Mouse (Mus musculus): ENCODE data around the gene Sptlc2.
"Not testable (repeated sequence)": the region's sequence is repeated elsewhere in the genome, so short reads cannot be mapped to it uniquely, and the experiment has no call there.

Gene Sptlc2

DNA sequence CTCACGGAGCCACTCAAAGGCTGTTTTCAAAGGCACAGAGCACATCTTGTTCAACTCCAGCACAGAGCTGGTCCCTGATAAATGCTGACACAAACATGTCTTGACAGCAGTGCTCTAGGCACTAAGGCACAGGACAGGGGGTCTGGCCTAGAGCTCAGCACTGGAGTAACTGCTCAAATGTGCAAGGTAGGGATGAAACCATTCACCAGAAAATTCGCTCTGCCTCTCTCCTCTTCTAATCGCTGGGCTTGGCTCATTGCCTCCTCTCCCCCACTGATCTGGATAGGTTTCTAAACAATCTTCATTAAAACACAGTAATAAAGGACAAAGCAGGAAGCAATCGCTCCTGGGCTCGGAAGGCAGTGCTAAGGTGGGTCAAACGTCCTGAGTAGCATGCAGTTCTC is 57.1 kb downstream of the Sptlc2 start:
- DNase-seq (ENCODE audit: low spot score in 2 of 2) = no peak

DNA sequence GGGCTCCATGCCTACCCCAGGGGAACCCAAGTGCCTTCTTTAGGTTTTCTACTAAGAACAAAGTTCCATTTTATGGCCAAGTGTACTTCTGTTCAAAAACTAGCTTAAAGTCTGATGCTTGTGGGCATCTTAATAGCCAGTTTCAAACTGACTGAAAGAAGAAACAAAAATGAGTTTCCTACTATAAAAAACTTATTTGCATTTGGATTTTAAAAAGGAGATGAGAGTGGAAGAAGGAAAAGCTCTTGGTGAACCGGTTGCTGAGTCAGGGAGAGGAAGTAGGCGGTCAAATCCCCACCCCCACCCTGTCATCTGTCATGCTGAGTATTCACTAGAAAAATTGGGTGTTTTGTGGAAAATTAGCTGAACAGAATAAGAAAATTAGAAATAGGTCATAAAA is 57.9 kb downstream of the Sptlc2 start:
- no peak for DNase-seq (ENCODE audit: low spot score in 2 of 2)

DNA sequence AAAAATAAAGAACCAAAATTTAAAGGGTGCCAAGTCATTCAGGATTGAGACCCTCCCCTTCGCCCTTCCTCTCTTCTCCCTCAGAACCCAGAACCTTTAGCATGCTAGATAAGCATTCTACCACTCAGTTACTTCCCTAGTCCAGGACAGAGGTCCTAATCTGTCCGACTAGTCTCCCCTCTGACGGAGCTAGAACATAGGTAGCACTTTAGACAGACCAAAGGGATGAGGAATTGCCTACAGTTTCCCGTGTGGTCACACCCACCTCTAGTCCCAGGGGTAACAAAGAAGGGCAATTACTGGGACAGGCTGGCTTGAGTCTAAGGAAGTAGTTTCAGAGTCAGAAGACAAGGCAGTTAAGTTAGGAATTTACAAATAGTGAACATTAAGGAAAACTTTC is 60.1 kb downstream of the Sptlc2 start:
- DNase-seq (ENCODE audit: low spot score in 2 of 2) = no peak

DNA sequence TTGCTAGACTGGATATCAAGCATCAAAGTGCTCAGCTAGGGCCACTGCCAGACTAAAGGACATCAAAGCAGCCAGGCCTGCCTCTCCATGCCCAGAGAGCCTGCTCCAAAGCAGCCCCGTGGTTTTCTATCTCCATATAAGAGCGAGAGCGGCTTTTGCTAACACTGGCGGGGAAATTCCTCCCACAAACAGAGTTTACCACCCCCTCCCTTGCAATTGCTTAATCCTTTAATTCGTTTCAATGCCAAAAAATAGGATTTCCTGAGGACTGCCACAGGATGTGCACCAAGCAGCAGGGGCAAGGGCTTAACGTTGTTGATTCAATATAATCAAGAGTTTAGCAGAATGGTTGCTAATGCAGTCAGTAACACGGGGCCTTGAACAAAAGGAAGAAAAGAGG is 60.5 kb downstream of the Sptlc2 start:
- DNase-seq (ENCODE audit: low spot score in 2 of 2) = no peak

DNA sequence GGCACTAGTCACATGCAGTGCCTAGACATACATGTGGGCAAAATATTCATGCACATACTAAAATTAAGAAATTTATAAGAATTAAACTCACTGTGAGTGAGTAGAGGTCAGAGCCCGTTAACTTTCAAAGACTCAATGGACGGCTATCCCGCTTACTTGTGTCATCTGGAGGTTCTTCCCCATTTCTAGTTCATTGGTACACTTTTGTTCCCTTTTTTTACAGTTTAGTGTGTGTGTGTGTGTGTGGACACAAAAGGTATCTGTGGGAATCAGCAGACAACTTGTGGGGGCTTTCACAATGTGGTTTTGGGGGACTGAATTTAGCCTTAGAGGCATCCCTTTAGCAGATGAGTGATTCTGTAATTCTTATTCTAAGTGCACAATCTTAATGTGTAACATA is 62.7 kb downstream of the Sptlc2 start:
- no peak for DNase-seq (ENCODE audit: low spot score in 2 of 2)

DNA sequence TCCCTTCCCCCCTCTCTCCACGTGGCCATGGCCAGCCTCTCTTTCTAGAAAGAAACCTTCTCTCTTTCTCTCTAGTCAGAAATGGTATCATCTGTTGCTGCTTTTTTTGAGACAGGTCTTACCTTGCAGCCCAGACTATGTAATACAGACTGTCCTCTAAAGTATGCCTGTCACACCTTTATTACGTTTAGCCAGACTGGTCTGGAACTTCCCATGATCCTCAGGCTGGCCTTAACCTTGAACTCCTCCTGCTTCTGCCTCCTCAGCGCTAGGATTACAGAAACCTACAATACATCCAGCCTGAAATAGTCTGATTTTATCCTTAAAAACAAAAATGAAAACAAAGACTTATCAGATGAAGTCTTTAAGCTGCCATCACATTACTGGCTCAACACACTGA is 68.9 kb downstream of the Sptlc2 start:
- no peak for DNase-seq (ENCODE audit: low spot score in 2 of 2)

DNA sequence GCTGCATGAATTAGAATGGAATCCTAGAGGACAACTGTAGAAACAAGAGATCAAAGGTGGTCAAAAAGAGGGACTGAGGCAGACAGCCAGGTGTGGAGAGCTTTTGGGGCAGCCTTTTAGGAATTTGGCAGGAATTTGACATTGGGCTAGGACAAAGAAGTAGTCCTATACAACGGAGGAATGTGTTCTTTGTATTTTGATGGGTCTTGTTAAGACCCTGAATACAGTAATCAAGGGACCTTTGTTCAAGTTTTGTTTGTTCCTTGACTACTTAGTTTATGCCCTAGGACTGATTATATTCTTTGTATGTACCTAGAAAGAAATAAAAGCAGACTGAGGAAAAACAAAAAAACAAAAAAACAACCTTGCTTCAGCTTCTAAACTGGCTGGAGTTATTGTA is 70.2 kb downstream of the Sptlc2 start:
- no peak for DNase-seq (ENCODE audit: low spot score in 2 of 2)

DNA sequence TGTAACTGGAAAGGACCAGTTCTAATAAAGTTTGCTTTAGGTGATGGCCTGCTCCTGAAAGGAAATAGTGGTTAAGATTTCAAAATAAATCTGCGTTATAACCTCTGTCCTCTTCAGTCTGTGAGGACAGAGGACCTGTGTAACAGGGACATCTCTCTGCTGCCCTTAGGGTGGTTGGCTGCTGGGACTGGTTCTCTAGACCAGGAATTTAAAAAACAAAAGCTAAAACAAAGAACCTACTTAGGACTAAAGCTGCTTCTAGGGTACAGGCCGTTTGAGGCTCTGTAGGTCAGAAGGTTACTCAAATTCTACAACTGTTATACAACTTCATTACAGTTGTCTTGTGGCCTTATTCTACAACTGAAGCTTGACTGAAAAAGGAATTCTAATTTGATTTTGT is 75.1 kb downstream of the Sptlc2 start:
- no peak for DNase-seq (ENCODE audit: low spot score in 2 of 2)

DNA sequence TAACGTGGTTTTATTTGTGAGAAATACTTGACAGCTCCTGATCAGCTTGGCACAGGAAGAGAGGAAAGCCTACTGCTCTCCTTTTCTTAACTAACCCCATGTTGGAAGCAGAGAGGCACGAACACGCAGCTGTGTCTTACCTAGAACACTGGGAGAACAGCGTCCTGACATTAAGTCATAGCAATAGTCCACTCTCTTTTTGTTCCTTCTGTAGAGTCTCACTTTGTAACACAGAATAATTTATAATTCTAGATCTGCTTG is 81.6 kb downstream of the Sptlc2 start:
- DNase-seq (ENCODE audit: low spot score in 2 of 2) = not testable (repeated sequence)

DNA sequence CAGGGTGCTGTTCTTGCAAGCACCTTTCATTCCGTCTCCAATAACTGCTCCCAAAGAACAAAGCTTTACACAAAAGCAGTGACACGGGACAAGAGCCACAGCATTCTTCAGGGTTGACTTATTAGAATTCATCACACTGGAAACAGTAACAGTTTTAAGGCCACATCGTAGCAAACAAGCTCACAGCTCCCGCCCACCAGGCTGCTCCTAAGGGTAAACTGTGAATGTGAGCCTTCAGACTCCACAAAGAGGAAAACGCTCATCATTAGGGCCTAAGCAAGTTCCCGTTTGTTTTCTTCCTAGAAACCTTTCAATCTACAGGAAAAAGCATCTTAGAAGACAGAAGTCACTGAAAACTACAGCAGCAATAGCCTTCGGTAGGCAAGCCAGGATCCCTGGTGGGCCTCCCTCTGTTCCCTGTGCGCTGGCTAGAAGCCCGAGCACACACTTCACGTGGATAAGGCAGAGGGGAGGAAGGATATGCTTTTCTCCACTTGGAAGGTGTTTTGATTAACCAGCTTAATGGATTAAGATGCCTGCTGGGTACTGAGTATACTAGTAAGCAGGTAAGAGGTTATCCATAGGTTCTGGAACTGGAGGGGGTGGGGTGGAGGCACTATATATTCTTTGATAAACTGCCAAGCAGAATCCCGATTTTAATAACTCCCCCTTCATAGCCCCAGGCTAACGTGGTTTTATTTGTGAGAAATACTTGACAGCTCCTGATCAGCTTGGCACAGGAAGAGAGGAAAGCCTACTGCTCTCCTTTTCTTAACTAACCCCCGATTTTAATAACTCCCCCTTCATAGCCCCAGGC is 82.2 kb downstream of the Sptlc2 start:
- no peak for DNase-seq (ENCODE audit: low spot score in 2 of 2)

DNA sequence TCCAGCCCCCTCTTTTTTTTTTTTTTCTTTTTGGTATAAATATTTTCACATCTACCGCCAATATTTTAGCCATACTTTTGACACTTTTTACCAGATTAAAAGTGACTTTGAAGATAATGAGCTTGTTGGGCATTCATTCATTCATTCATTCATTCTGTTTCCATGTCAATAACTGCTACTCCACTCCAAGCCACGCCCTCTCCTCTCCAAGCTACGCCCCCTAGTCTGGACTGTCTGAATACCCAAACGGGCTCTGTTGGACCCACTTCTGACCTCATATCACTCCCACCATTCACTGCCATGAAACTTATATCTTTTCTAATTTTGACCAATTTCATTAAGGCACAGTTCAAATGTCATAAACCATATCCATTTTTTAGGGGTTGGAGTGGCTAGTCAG is 87.0 kb downstream of the Sptlc2 start:
- no peak for DNase-seq (ENCODE audit: low spot score in 2 of 2)

DNA sequence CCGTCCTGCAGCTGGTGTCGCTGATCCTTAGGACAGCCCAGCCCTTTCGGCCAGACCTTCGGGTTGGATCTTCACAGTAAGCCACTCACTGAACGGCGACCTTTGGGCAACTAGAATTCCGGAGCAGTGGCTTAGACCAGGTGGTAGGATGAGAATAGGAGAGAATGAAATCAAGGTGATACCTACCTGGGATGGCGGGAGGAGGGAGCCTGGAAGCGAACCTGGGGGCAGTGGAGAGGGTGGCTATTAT is 87.8 kb downstream of the Sptlc2 start:
- DNase-seq (ENCODE audit: low spot score in 2 of 2) = no peak

DNA sequence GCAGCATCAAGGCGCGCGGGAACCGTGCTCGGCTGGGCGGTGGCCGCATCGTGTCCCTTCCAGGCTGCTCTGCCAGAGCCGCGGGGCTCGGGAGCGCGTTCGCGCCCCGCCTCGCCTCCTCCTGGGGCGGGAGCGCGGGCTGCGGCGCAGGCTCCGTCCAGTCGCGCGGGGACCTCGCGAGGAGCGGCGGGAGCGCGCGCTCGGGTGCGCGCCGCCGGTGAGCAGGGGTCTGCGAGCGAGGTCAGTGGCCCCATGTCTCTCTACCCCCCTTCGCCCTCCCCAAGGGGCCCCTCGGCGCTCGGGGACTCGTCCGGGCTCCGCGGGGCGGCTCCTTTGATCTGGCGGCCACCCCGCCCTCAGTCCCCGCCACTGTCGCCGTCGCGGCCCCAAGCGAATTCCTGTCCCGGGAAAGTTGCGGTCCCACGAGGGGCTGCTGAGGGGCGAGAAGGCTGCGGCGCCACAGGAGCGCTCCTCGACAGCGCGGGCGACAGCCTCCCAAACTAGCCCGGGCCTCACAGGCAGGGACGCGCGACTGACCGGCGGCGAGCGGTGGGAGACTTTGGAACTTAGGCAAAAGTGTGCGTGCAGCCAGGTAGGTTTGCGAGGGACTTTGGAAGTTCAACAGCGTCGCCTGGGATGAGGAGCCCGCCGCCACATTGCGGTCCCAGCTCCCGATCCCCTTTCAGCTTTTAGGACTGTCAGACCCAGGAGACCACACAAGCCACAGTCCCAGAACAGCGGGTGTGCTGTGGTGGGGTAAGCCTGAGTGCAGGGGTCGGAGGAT is 88.3 kb downstream of the Sptlc2 start, which contains the start of gene Ism2:
Ism2 (minus strand) TSS at position 49 of the 784 bp plus-strand sequence.
- no peak for DNase-seq (ENCODE audit: low spot score in 2 of 2)

DNA sequence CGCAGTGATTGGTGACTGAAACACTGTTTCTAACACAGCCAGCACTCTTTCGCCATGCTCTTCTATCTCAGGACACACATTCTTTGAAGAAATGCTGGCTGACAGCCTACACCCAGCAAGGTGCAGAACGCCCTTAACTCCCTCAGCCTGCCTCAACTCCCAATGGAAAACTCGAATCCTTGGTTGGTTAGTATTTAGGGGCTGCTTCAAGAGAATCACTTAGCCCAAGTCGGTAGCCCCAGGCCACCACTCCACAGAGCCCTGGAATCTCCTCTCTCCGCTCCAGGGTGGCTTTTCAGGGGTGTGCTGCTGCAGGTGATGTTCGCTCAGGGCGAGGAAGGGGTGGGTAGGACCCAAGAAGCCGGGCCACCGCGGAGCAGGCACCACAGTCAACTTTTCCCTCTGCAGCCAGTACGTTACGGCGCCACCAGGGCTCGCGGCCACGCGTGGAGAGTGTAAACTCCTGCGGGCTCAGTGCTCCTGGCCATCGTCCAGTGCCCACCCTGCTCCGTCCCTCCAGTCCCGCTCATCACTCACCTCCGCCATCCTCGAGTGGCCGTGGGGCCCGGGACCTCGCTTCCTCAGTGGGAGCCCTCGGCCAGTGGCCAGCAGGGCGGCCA is 89.0 kb downstream of the Sptlc2 start:
- no peak for DNase-seq (ENCODE audit: low spot score in 2 of 2)

DNA sequence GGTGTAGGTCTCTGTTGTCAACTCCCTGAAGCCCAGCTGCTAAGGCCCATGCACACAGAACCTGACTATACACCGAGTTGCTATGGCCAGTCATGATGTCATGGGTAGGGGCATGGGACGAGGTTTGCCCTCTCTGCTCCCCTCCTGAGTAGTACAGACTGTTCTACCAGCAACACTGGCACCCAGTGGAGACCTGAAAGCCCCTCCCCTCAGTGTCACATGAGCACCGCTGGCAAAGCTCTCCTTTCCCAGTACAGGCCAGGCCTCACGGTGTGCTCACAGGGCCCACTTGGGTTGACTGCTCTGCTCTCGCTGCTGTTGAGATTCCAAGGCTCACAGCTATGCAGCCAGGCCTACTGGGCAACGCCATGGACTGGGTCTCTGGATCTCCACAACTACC is 94.2 kb downstream of the Sptlc2 start:
- no peak for DNase-seq (ENCODE audit: low spot score in 2 of 2)

DNA sequence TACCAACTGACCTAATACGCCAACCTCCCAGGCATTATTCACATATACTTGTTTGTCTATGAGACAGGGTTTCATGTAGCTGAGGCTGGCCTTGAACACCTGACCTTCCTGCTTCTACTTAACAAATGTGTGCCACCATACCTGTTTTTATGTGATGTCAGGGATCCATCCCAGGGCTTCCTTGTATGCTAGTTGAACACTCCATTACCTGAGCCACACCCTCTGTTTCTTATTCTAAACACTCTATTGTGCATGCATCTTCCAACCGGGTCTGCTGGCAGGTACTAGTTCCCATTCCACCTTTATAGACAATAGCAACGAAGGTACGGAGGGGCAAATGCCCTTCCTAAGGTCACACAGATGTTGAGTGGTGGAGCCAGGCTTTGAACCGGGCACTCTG is 99.1 kb downstream of the Sptlc2 start:
- DNase-seq (ENCODE audit: low spot score in 2 of 2) = no peak

DNA sequence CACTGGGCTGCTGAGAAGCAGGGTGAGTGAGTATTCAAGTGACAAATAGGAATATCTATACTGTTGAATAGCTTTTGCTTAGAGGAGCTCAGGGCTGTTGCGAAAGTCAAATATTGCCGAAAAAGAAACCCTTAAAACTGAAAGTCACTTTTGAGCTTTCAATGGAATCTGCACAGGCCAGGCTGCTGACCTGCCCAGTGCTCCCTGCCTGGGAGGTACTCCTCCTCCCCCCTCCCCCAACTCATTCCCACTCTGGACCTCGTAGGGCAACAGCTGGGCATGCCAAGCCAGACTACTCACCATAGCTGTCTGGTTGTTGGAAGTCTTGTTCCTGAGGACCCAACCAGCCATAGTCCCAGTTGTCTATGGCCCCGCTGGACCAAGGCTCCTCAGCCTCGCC is 103.4 kb downstream of the Sptlc2 start:
- DNase-seq (ENCODE audit: low spot score in 2 of 2) = no peak

DNA sequence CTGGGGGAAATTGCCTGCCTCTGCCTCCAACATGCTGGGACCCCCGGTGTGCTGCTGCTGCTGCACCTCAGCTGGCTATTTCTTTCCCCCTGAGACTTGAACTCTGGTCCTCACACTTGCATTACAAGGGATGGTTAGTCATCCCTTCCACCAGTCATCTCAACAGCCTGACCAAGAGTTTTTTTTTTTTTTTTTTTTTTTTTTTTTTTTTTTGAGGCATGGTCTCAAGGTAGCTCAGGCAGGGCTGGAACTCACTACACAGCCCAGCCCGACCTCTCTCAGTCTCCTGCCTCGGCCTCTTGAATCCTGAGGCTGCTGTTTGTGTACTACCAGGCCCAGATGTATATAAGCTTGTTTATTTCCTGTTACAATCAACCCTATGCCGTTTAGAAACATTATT is 103.9 kb downstream of the Sptlc2 start:
- no peak for DNase-seq (ENCODE audit: low spot score in 2 of 2)

DNA sequence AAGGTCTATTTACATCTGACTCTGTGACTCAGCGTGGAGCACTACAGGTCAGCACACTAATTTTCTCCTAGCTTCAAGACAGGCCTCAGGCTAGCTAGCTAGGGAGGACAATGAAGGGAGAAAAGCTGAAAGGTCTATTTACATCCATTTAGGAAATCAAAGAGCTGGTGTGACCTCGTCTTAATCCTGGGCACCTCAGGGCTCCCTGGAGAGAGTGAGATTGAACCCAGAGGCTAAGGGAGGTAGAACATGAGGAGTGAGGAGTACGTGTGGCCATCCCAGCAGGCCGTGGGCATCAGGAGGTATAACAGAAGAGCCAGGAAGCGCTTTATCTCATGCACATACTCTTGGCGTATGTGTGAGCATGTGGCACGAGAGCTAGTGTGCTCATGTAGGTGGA is 104.4 kb downstream of the Sptlc2 start:
- DNase-seq (ENCODE audit: low spot score in 2 of 2) = no peak

DNA sequence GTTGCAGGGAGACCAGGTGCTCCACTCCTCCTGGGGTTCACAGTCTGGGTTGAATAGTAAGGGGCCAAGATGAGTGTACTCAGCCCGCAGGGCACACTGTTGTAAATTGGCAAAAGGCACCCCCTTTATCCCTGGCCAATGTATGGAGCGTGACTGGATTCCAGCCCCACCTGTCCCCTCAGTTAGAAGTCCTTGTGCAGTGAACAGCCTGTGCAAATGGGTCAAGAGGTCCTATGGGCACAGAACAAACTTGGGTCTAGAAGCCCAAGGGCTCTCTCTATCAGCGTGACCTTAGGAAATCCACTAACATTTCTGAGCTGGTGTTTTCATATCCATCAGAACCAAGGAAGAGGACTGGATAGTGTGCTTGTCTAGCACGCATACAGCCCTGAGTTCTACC is 105.4 kb downstream of the Sptlc2 start:
- DNase-seq (ENCODE audit: low spot score in 2 of 2) = no peak

DNA sequence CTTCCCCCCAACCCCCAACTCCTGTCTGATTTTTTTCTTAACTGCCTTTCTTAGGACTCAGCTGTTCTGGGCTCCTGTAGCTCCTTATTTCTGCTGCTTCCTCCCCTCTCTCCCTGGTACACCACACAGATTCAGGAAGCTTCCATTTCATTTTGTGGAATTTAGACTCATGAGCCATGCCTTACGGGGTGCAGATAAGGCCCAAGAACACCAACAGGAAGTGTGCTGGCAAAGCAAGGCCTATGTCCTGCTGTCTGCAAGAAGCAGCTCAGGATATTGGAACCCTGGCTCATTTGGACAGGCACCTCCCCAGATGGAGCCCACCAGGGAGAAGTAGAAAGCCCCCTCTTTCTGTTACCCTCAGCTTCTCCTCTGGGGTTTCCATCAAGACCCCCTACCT is 106.4 kb downstream of the Sptlc2 start:
- no peak for DNase-seq (ENCODE audit: low spot score in 2 of 2)

DNA sequence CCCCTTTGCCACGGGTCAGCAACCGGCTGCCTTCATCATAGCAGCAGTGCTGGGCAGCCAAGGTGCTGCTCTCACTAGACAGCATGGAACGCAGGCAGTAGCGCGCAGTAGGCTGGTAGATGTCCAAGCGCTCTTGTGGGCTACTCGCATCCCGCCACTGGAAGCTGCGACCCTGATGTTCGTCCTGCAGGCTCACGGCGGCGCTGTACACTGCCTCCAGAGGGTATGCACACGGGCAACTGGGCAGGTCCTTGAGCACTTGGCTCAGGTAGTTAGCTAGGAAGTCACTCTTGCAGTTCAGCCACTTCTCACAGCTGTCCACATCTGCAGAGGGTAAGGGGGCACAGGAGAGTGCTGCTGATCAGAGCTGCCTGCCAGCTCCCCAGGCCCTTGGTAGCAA is 108.3 kb downstream of the Sptlc2 start:
- no peak for DNase-seq (ENCODE audit: low spot score in 2 of 2)

DNA sequence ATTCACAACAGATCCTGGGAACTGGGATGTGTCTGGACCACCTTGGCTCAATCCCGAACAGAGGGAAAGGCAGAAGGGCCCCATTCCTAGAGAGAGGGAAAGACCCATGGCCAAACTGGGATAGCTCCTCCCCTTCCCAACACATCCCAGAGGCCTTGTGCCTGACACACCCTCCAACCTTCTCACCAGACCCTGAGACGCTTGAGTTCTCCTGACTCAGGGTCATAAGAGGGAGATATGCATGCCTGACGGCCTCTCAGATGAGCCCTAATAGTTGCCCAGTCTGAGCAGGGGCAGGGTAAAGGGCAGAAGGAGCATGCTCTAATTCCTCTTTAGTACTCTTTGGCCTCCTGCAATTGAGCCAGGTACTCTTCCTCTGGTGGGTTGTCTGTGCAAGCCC is 108.8 kb downstream of the Sptlc2 start:
- no peak for DNase-seq (ENCODE audit: low spot score in 2 of 2)

All from frontal cortex, postnatal 25 days (tissue).